Mouse (Mus musculus) gastrocnemius, adult 2 months (tissue): ENCODE data around the gene Arfgef2. TPM values are rescaled to one million over a fixed set of nuclear protein-coding genes. Genes with fewer than 3 reads are reported as not detected.

ENCODE experiments used
- DNase-seq: peaks from one replicate; pipeline ENCODE4 v3.0.0; 2022
- H3K27ac ChIP-seq: fragments of 200-600 bp; 2 replicates; pipeline ENCODE4 v1.8.1; 2022; ENCODE audit warnings: mild to moderate bottlenecking
- H3K4me3 ChIP-seq: fragments of 200-600 bp; 2 replicates; pipeline ENCODE4 v1.8.1; 2022; ENCODE audit warnings: mild to moderate bottlenecking, moderate library complexity
- CTCF ChIP-seq: fragments of 200-600 bp; IDR thresholded peaks from 2 replicates; pipeline ENCODE4 v1.8.1; 2022; ENCODE audit warnings: antibody characterized with exemption, mild to moderate bottlenecking, moderate library complexity
- intact Hi-C: fragments of 180-260 bp; cut with DNase I; formaldehyde crosslinking; loops from one replicate; pipeline ENCODE4 v1.15.1; 2025
- total RNA-seq, 2 experiments: library from RNA; stranded (reverse); gene quantifications; 2 replicates each; pipeline ENCODE4 v1.2.3; 2021

Arfgef2 gene
- total RNA-seq, 2 experiments from 2014 or later = 24.9 to 30.9 TPM

DNA sequence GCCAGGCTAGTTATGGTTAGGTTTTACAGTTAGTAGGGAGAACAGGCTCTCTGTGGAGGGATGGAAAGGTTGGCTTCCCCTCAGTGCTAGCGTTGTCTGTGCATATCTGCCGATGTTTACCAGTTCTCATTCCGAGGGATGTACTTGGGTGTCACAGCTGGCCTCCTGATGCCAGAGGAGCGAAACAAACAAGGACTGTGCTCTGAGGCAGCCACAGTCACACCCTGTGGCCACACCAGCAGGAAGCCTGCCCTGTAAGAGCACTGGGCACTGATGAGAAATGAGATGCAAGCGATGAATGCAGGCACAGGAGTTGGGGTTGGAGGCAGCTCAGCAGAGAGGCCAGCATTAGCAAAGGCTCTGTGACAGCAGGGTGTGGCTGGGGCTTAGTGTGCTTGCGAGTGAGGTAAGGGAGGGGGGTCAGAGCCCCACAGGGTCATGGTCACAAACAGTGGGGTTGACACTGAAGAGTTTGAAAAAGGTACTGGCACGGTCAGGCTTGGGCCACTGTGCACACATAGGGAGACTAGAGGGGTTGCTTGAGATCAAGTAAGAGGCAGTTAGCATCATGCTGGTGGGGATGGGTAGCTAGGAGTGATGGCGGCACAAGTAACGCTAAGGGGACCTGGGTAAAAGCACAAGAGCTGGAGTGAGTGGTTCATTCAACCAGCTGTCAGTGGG, 13.2 kb downstream of the Arfgef2 start:
- intact Hi-C loops = no loop called here
- Histone ChIP-seq H3K27ac (no peak overlapping the region), H3K4me3 (no peak overlapping the region)
- no peak for DNase-seq
- no peak for TF ChIP-seq CTCF

GRCm38 (mm10) chr2:166819849-166820248, 14.5 kb downstream of the Arfgef2 start:
- intact Hi-C loops = no loop called here
- H3K4me3 ChIP-seq = no peak overlapping the region
- DNase-seq = no peak
- no peak overlapping the region for H3K27ac ChIP-seq
- no peak for TF ChIP-seq CTCF

- intact Hi-C loops = no loop called here
- no peak overlapping the region for H3K4me3 ChIP-seq
- no peak for DNase-seq
- no peak overlapping the region for H3K27ac ChIP-seq
- no peak for TF ChIP-seq CTCF
Observed at GRCm38 (mm10) chr2:166820844-166821243, 15.5 kb downstream of the Arfgef2 start.

DNA sequence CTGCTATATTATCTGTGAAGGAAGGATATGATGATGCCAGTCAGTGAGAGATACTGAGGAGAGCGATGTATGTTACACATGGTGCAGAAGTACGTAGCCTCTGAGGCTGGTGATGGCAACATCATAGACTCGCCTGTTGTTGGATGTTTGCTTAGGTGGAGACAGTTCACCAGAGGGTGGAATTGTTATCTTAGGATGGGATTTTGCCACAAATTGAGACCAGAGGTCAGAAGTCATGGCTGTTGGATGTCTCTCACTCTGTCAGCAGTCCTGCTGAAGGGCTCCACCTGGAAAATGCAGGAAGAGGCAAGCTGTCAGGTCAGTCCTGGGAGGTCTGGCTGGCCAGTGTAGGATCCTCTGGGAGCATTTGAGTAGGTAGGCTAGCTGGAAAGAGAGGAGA, 16.0 kb downstream of the Arfgef2 start:
- no peak for DNase-seq
- Histone ChIP-seq H3K4me3 (no peak overlapping the region), H3K27ac (no peak overlapping the region)
- intact Hi-C loops = no loop called here
- no peak for TF ChIP-seq CTCF

DNA sequence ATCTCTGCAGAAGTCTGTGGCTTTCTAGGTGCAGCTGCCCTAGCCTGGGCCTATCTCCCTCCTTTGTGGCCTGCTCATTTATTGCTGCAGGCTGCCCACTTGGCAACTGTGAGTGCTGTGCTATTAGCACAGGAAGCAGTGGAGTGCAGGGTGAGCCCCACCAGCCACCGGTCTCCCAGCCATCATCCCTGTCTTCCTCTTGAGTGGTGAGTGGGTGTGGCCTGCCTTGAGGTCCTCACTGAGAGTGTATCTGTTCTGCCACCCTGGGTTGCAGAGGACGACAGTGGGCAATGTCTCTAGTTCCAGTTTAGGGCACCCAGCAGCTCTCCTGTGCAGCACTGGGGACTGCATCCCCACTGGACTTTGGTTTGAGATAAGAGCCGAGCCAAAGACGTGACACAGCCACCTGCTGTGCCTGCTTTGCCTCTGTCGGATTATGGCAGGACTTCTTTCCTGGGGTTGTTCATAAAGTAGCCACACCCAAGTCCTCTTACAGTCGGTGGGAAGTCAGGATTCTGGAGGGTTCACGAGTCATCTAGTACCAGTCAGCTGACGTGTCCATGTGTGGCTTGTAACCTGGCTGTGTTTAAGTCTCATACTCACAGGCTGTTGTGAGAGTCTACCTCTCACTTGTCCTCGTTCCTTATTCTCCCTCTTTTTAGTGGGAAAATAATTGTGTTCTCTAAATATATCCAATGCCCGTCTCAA, 16.9 kb downstream of the Arfgef2 start:
- no peak overlapping the region for H3K27ac ChIP-seq
- intact Hi-C loops = no loop called here

DNA sequence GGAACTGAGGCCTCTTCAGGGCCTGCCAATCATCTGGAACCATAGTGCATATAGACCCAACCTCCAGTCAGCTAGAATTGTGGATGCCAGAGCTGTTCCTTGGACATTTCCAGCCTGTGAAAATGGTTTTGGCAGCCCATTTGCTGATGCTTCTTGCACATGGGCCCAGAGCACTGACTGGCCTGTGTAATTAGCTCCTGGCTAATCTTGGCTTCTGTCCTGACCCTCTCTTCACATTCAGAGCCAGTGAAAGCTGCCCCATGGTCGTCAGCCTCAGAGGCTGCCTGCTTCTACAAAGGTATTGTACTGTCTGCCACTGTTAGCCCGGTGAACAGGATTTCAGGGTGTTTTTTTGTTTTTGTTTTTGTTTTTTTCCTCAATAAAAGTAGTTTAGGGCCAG, 17.5 kb downstream of the Arfgef2 start:
- Histone ChIP-seq H3K27ac (no peak overlapping the region), H3K4me3 (no peak overlapping the region)
- TF ChIP-seq CTCF = no peak
- intact Hi-C loops = no loop called here
- no peak for DNase-seq

More for the DNA sequence above, 16.9 kb downstream of the Arfgef2 start:
- no peak for TF ChIP-seq CTCF
- no peak overlapping the region for H3K4me3 ChIP-seq
- no peak for DNase-seq

- H3K4me3 ChIP-seq = no peak overlapping the region
- no peak for TF ChIP-seq CTCF
- no peak for DNase-seq
- intact Hi-C loops = no loop called here
- H3K27ac ChIP-seq = no peak overlapping the region; the same call in 1 of the 2 replicates
Observed at GRCm38 (mm10) chr2:166824386-166824785, 19.0 kb downstream of the Arfgef2 start.

DNA sequence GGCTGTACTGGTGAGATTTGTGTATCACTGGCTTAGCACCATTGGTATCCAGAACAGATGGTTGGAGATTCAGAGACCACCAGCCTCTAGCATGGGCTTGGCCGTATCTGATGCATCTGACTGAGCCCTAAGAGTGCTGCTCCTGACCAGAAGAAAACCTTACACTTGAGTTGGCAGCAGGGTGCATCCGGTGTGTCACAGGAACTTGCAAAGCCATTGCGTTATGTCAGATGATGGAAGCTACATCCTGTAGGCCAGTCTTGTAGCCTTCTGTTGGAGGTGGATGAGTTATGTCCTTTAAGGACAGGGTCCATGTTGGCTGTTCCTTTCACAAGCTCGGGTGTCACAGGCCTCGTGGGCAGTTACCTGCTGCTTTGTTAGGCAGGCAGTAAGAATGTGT, 19.6 kb downstream of the Arfgef2 start:
- intact Hi-C loops = no loop called here
- Histone ChIP-seq H3K4me3 (no peak overlapping the region), H3K27ac (no peak overlapping the region; the same call in 1 of the 2 replicates)
- no peak for TF ChIP-seq CTCF
- DNase-seq = no peak

DNA sequence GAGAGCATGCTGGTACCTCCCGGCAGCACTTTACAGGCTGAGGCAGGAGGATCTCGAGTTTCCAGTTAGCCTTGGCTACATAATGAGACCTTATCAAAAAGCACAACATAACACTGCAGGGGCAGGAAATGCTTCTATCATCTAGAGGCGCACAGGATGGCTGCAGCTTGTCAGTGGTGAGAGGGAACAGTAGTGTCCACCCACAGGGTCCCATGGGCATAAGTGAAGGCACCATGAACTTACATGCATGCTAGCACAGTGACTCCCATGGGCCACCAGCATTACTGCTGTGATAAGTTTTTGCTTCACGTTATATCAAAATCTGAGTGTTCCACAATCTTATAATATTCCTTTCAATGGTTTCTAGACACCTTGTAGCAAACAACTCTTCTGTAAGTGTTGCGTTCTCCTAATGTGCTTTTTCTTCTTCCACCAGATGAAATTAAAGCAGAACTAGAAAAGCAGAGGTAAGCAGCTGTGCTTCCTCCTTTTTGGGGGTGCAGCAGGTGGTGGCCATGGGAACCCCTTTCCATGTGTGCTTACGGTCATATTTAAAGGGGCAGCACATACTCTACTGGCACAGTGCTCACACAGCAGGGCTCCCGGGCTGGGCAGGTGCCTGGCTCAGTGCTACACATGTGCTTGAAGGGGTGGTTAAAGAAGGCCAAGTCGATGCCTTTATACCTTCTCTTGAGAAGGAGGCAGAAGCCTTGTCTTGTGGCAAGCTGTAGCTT, 21.3 kb downstream of the Arfgef2 start:
- H3K4me3 ChIP-seq = no peak overlapping the region
- DNase-seq = no peak
- TF ChIP-seq CTCF = no peak
- intact Hi-C loops = no loop called here
- no peak overlapping the region for H3K27ac ChIP-seq

DNA sequence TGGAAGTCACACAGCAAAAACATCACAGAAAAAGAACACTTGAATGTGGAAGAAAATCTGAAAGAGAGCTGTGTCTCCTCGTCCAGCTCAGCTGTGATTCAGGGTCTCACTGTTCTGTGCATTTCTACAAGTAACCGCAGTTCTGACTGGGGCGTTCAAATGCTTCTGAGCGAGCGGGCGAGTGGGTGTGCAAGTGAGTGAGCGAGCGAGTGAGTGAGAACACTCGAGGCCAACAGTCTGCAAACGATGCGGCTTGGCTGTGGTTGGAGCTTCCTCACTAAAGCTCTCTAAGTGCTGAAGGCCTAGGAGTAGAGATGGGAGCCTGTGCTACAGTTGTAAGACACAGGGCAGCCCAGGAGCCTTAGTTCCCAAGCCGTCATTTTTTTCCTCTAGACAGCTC, 22.9 kb downstream of the Arfgef2 start:
- H3K4me3 ChIP-seq = no peak overlapping the region
- H3K27ac ChIP-seq = no peak overlapping the region
- no peak for TF ChIP-seq CTCF
- no peak for DNase-seq
- intact Hi-C loops = no loop called here

DNA sequence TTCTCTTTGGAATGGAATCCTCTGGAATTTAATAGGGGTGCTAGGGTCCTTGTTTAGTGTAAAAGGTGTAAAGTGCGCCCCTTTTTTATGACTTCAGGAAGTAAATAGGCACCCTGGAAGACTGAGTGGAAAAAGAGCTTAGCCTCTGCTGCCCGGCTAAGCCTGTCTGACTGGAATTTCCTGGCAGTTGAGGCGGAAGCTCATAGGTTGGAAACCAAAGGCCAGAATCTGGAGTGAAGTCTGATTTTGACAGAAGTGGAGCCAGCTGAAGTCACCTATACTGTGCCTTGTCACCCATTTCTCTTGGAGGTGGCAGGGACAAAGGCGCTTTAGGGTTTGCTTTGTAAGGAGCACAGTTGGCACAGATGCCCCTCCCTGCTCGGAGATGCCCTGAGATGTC, 25.0 kb downstream of the Arfgef2 start:
- intact Hi-C loops = no loop called here
- no peak for TF ChIP-seq CTCF
- DNase-seq = no peak
- Histone ChIP-seq H3K4me3 (no peak overlapping the region), H3K27ac (peak overlapping the region; percentile 25; the same call in 1 of the 2 replicates)

- intact Hi-C loops = no loop called here
- TF ChIP-seq CTCF = no peak
Observed at GRCm38 (mm10) chr2:166834091-166834490, 28.7 kb downstream of the Arfgef2 start.

DNA sequence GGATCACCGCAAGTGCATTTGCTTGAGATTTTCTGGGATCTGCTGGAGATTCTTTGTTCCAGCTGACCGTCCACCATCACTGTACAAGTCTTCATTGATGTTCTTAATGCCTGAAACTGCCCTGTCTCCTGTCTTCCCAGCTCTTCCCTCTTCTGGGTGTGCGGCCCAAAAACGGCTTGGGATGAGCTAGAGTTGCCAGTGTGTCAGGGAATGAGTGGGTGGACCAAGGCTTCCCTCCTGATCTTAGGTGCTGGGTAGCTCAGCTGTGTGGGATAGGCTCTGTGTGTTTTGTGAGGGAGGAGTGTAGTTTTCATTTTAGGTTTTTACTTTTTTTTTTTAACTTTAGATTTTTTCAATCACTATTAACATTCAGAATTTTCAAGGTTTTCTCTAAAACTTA, 29.4 kb downstream of the Arfgef2 start:
- no peak for DNase-seq
- Histone ChIP-seq H3K4me3 (no peak overlapping the region), H3K27ac (no peak overlapping the region)
- no peak for TF ChIP-seq CTCF
- intact Hi-C loops = no loop called here

More at GRCm38 (mm10) chr2:166834091-166834490, 28.7 kb downstream of the Arfgef2 start:
- Histone ChIP-seq H3K27ac (no peak overlapping the region), H3K4me3 (no peak overlapping the region)
- DNase-seq = no peak
